Mouse (Mus musculus): ENCODE results near the gene Gzmm.

- TF ChIP-seq CTCF (conservative IDR thresholded peaks at IDR 0.05; ENCODE audit: insufficient read depth, insufficient read length, low read depth, low read length) (no peak), POLR2A (IDR thresholded peaks at IDR 0.05; ENCODE audit: low read depth, low read length) (no peak)
Observed at GRCm38 (mm10) chr10:79697916-79698315, 9.1 kb downstream of the Gzmm start.

Measured in kidney, adult 2 months (tissue).